Mouse (Mus musculus) mouse embryonic stem cell (cell line): Measurements from ENCODE around the gene Hbp1.

Source experiments
- in situ Hi-C, 2 experiments: fragments of 300-500 bp; cut with MboI; formaldehyde crosslinking; loops; 1 replicate in 1 of 2; 3 replicates in 1 of 2; pipeline ENCODE4 v1.14.3; 2019 to 2020; ENCODE audit warnings: low sequenced_read_pairs in 2 of 2, low pct_unique_long_range_greater_than_20kb in 1 of 2, mixed read lengths in 1 of 2; ENCODE audit not compliant: unreplicated experiment in 1 of 2

The Hbp1 gene

GRCm38 (mm10) chr12:31966405-31966804, 16.1 kb upstream of the Hbp1 start:
- in situ Hi-C loops, result loop anchor here in 1 of 2 experiments (5.0 kb wide), 1 partner anchor 176 kb away; no protein-coding TSS in a partner anchor

GRCm38 (mm10) chr12:31965517-31966212, 15.3 kb upstream of the Hbp1 start:
- in situ Hi-C loops, result loop anchor here in 1 of 2 experiments (5.0 kb wide), 1 partner anchor 177 kb away; no protein-coding TSS in a partner anchor

GRCm38 (mm10) chr12:31964074-31964473, 13.7 kb upstream of the Hbp1 start:
- in situ Hi-C loops, result no loop called here

GRCm38 (mm10) chr12:31955843-31956242, 5.5 kb upstream of the Hbp1 start:
- in situ Hi-C loops, result no loop called here

GRCm38 (mm10) chr12:31950659-31951031, 310 bp upstream of the Hbp1 start:
- in situ Hi-C loops, result no loop called here

- in situ Hi-C loops, result loop anchor here in 1 of 2 experiments (25.0 kb wide), 1 partner anchor 812 kb away; no protein-coding TSS in a partner anchor
Observed at GRCm38 (mm10) chr12:31949193-31949741, 1.1 kb downstream of the Hbp1 start.

GRCm38 (mm10) chr12:31948101-31949000, 2.0 kb downstream of the Hbp1 start:
- in situ Hi-C loops, result loop anchor here in 1 of 2 experiments (25.0 kb wide), 1 partner anchor 811 kb away; no protein-coding TSS in a partner anchor

- in situ Hi-C loops, result loop anchor here in 1 of 2 experiments (25.0 kb wide), 1 partner anchor 810 kb away; no protein-coding TSS in a partner anchor
Observed at GRCm38 (mm10) chr12:31947476-31947875, 2.9 kb downstream of the Hbp1 start.

- in situ Hi-C loops, result loop anchor here in 1 of 2 experiments (25.0 kb wide), 1 partner anchor 807 kb away; no protein-coding TSS in a partner anchor
Observed at GRCm38 (mm10) chr12:31944405-31944804, 5.9 kb downstream of the Hbp1 start.

GRCm38 (mm10) chr12:31943020-31943654, 7.2 kb downstream of the Hbp1 start:
- in situ Hi-C loops, result loop anchor here in 1 of 2 experiments (25.0 kb wide), 1 partner anchor 806 kb away; no protein-coding TSS in a partner anchor

- in situ Hi-C loops, result loop anchor here in 1 of 2 experiments (25.0 kb wide), 1 partner anchor 802 kb away; no protein-coding TSS in a partner anchor
Observed at GRCm38 (mm10) chr12:31939026-31939425, 11.3 kb downstream of the Hbp1 start.

- in situ Hi-C loops, result loop anchor here in 1 of 2 experiments (25.0 kb wide), 1 partner anchor 801 kb away; no protein-coding TSS in a partner anchor
Observed at GRCm38 (mm10) chr12:31938391-31938997, 11.8 kb downstream of the Hbp1 start.

- in situ Hi-C loops, result loop anchor here in 1 of 2 experiments (25.0 kb wide), 1 partner anchor 800 kb away; no protein-coding TSS in a partner anchor
Observed at GRCm38 (mm10) chr12:31937613-31938012, 12.7 kb downstream of the Hbp1 start.

GRCm38 (mm10) chr12:31936657-31937300, 13.6 kb downstream of the Hbp1 start:
- in situ Hi-C loops, result loop anchor here in 1 of 2 experiments (25.0 kb wide), 1 partner anchor 799 kb away; no protein-coding TSS in a partner anchor

GRCm38 (mm10) chr12:31931818-31932217, 18.5 kb downstream of the Hbp1 start:
- in situ Hi-C loops, result loop anchor here in 1 of 2 experiments (25.0 kb wide), 1 partner anchor 795 kb away; no protein-coding TSS in a partner anchor

GRCm38 (mm10) chr12:31928498-31928897, 21.8 kb downstream of the Hbp1 start:
- in situ Hi-C loops, result loop anchor here in 1 of 2 experiments (25.0 kb wide), 1 partner anchor 791 kb away; no protein-coding TSS in a partner anchor

GRCm38 (mm10) chr12:31926661-31927061, 23.7 kb downstream of the Hbp1 start:
- in situ Hi-C loops, result loop anchor here in 1 of 2 experiments (25.0 kb wide), 1 partner anchor 789 kb away; no protein-coding TSS in a partner anchor
